Mouse (Mus musculus): ENCODE results near the gene Atg4b. TPM values are rescaled to one million over a fixed set of nuclear protein-coding genes. Genes with fewer than 3 reads are reported as not detected.
"Not testable (repeated sequence)": the region's sequence is repeated elsewhere in the genome, so short reads cannot be mapped to it uniquely, and the experiment has no call there.

The Atg4b gene
- polyA plus RNA-seq, 1 experiment from 2014 or later, result 85.3 TPM

DNA sequence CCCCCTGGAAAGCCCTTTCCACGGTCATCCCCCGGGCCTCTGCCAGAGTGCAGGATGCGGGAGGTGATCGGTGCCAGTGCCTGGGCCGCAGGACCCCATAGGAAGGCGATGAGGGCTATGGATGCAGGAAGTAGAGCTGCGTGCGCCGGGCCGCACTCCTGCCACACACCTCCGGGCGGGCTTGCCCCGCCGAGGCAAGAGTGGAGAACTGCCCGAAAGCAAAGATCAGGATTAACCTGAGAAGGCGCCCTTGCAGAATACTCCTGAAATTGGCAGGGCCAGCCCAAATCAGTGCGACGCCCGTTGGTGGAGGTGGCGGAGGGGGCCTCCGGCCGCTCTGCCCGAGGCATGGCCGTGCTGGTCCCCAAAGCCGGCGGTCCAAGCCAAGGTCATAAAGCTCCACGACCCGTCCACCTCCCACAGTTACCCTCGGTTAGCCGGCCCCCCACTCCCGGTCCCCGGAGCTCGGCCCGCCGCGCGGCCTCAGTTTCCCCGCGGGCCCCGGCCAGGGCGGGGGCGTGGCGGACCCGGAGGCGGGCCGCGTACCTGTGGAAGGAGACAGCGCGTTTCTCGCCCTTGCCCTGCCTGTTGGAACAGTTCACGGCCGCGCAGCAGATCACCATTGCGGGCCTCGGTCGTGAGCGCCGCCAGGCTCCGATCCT is 2.7 kb downstream of the Atg4b start:
- WGBS, result 0% methylated on average over 54 of the region's 59 CpGs

DNA sequence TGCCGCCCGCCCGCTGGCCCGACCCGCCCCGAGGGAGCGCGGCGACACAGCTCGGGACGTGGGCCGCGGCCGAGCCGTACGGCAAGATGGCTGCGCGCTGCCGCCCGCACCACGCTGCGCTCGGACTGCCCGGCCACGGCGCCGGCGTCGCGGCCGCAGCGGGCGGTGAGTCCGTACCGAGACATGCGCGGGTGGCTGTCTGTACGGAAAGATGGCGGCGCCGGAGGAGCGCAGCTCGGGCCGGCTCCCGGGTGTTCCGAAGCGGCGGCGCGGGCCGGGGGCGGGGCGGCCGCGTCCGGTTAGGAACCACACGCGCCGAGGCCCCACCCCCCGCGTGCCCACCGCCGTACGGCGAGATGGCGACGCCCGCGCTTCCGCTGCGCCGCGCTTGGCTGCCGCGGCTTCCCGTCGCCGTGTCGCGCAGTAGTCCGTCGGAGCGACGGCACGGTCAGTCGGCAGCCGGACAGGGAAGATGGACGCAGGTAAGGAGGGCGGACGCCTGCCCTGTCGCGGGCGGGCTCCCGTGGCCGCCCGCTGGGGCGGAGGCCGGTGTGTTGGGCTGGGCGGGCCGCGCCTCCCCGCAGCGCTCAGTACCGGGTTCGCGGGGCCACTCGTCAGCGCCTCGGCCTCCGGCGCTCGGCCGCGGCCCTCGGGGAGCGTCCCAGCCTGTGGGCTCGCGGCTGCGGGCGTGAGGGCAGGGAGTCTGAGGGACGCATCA is 3.4 kb downstream of the Atg4b start, which contains the start of gene Thap4:
Gene Thap4 (minus strand): TSS at position 292 of the 718 bp plus-strand sequence.
- Histone ChIP-seq H3K4me2 (replicated peaks; ENCODE audit: low read depth, low read length) (peak within 1 kb of the TSS; percentile 83), H3K9me3 (ENCODE audit: low read length) (no peaks in the 10 kb centered on the region), H3K27ac (ENCODE audit: low read length) (peak within 1 kb of the TSS; percentile 92), H3K27me3 (ENCODE audit: insufficient read depth, low read length) (no peaks in the 10 kb centered on the region), H3K9ac (replicated peaks; ENCODE audit: low read length) (peak within 1 kb of the TSS; percentile 89), H3K4me3 (ENCODE audit: low read length) (peak within 1 kb of the TSS; percentile 97), H3K4me1 (ENCODE audit: insufficient read depth, low read length) (peaks cover 19% of the 10 kb centered on the region), H3K36me3 (ENCODE audit: insufficient read depth, low read length) (peaks cover 7% of the 10 kb centered on the region)
- WGBS, result under 1% methylated on average over 113 of the region's 121 CpGs
- ATAC-seq (ENCODE audit: low FRiP score, low TSS enrichment), result peak; percentile 94

More for the DNA sequence above, 2.7 kb downstream of the Atg4b start:
- Histone ChIP-seq H3K9ac (replicated peaks; ENCODE audit: low read length) (peak overlapping the region; percentile 89), H3K4me3 (ENCODE audit: low read length) (peak overlapping the region; percentile 97), H3K4me1 (ENCODE audit: insufficient read depth, low read length) (peaks cover 19% of the 10 kb centered on the region), H3K9me3 (ENCODE audit: low read length) (no peaks in the 10 kb centered on the region), H3K27me3 (ENCODE audit: insufficient read depth, low read length) (no peaks in the 10 kb centered on the region), H3K27ac (ENCODE audit: low read length) (peak overlapping the region; percentile 92), H3K36me3 (ENCODE audit: insufficient read depth, low read length) (peaks cover 14% of the 10 kb centered on the region), H3K4me2 (replicated peaks; ENCODE audit: low read depth, low read length) (peak overlapping the region; percentile 83)
- ATAC-seq (ENCODE audit: low FRiP score, low TSS enrichment), result peak; percentile 49

DNA sequence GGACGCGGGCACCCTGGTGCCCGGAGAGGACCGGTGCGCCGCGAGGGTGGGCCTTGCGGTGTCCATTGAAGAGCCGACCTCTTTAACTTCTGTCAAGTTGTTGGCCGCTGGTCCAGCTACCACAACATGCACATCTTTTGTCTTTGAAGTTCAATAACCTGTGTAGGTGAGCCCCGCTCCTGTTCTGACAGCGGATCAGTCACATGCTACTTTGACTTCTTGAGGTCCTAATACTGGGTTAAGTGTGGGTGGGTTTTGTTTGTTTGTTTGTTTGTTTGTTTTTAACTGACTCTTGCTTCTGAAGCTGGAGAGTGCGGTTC is 4.0 kb downstream of the Atg4b start:
- no peak for ATAC-seq (ENCODE audit: low FRiP score, low TSS enrichment)
- Histone ChIP-seq H3K36me3 (ENCODE audit: insufficient read depth, low read length) (peaks cover 2% of the 10 kb centered on the region), H3K27ac (ENCODE audit: low read length) (peak overlapping the region; percentile 92), H3K27me3 (ENCODE audit: insufficient read depth, low read length) (no peaks in the 10 kb centered on the region), H3K4me3 (ENCODE audit: low read length) (peak overlapping the region; percentile 97), H3K4me1 (ENCODE audit: insufficient read depth, low read length) (peaks cover 19% of the 10 kb centered on the region), H3K4me2 (replicated peaks; ENCODE audit: low read depth, low read length) (peak overlapping the region; percentile 61), H3K9me3 (ENCODE audit: low read length) (no peaks in the 10 kb centered on the region), H3K9ac (replicated peaks; ENCODE audit: low read length) (peak overlapping the region; percentile 89)
- under 1% methylated on average over 13 of the region's 13 CpGs for WGBS

DNA sequence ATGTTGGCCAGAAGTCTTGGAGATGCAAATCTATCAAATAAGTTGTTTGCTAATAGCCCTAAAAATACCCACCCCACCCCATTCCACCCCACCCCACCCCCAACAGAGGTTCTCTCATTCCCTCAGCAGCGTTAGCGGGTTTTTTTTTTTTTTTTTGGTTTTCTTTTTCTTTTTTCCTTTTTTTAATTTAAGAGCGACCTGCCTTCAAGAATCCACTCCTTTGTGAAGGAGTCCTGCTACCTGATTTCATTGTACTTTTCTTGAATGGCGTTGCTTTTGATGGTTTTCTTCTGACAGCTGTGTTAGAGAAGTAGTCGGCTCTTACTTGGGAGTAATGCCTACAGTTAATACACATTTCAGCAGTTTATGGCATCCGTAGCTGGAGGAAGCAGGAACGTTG is 4.3 kb downstream of the Atg4b start:
- peak overlapping the region; percentile 89 for H3K9ac ChIP-seq (replicated peaks; ENCODE audit: low read length)
- WGBS, result 14% methylated on average over 7 of the region's 7 CpGs

DNA sequence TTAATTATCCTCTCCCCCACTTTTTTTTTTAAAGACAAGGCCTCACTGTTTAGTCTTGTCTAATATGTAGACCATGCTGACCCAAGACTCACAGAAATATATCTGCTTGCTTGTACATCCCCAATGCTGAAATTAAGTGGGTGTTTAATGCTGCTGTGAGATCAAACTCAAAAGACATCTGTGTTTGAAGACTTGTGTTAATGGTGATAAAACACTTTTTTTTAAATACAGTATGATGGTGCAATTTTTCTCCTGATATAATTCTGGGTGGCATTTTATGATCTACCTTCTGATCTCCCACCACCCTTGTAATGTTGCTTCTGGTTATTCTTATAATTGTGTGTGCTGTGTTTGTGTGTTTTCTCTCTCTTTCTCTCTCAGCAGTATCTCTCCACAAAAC is 4.9 kb downstream of the Atg4b start:
- Histone ChIP-seq H3K9me3 (ENCODE audit: low read length) (no peaks in the 10 kb centered on the region), H3K9ac (replicated peaks; ENCODE audit: low read length) (no peak overlapping the region), H3K4me1 (ENCODE audit: insufficient read depth, low read length) (peaks cover 19% of the 10 kb centered on the region), H3K27me3 (ENCODE audit: insufficient read depth, low read length) (no peaks in the 10 kb centered on the region), H3K36me3 (ENCODE audit: insufficient read depth, low read length) (no peaks in the 10 kb centered on the region), H3K4me3 (ENCODE audit: low read length) (no peak overlapping the region), H3K27ac (ENCODE audit: low read length) (no peak overlapping the region), H3K4me2 (replicated peaks; ENCODE audit: low read depth, low read length) (peak overlapping the region; percentile 61)
- no peak for ATAC-seq (ENCODE audit: low FRiP score, low TSS enrichment)

More for the DNA sequence above, 4.3 kb downstream of the Atg4b start:
- no peak for ATAC-seq (ENCODE audit: low FRiP score, low TSS enrichment)
- Histone ChIP-seq H3K4me3 (ENCODE audit: low read length) (peak overlapping the region; percentile 97), H3K4me2 (replicated peaks; ENCODE audit: low read depth, low read length) (peak overlapping the region; percentile 61), H3K36me3 (ENCODE audit: insufficient read depth, low read length) (no peaks in the 10 kb centered on the region; the same call in 1 of the 2 replicates), H3K4me1 (ENCODE audit: insufficient read depth, low read length) (peaks cover 19% of the 10 kb centered on the region), H3K27me3 (ENCODE audit: insufficient read depth, low read length) (no peaks in the 10 kb centered on the region), H3K9me3 (ENCODE audit: low read length) (no peaks in the 10 kb centered on the region), H3K27ac (ENCODE audit: low read length) (no peak overlapping the region)

DNA sequence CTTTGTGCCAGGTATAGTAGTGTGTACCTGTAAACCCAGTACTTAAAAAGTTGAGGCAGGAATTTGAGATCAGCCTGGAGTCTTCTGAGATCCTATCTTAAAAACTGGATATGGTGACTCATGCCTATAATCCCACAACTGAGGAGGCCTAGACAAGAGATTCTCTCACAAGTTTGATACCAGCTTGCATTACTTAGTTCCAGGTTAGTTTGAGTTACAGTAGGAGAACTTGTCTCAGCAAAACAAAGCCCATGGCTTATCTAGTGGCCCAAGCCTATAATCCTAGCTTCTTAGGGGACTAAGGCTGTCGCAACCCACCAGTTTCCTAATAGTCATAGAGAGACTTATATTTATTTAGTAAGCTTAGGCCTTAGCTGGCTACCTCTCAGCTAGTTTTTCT is 8.8 kb downstream of the Atg4b start:
- no peak for ATAC-seq (ENCODE audit: low FRiP score, low TSS enrichment)
- no peak overlapping the region for H3K27ac ChIP-seq (ENCODE audit: low read length)
- H3K4me3 ChIP-seq (ENCODE audit: low read length), result no peak overlapping the region
- no peaks in the 10 kb centered on the region for H3K27me3 ChIP-seq (ENCODE audit: insufficient read depth, low read length)
- peaks cover 11% of the 10 kb centered on the region for H3K4me1 ChIP-seq (ENCODE audit: insufficient read depth, low read length)
- H3K9me3 ChIP-seq (ENCODE audit: low read length), result no peaks in the 10 kb centered on the region
- no peak overlapping the region for H3K4me2 ChIP-seq (replicated peaks; ENCODE audit: low read depth, low read length)
- no peaks in the 10 kb centered on the region for H3K36me3 ChIP-seq (ENCODE audit: insufficient read depth, low read length)
- no peak overlapping the region for H3K9ac ChIP-seq (replicated peaks; ENCODE audit: low read length)
- 95% methylated on average over 1 of the region's 1 CpGs for WGBS

DNA sequence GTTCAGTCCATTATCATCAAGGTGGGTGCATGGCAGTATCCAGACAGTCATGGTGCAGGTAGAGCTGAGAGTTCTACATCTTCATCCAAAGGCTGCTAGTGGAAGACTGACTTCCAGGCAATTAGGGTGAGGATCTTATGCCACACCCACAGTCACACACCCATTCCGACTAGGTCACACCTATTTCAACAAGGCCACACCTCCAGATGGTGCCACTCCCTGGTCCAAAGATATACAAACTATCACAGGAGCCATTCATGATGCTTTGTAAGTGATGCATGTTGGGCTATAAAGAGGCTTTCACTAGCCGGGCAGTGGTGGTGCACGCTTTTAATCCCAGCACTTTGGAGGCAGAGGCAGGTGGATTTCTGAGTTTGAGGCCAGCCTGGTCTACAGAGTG is 12.2 kb downstream of the Atg4b start:
- H3K4me3 ChIP-seq (ENCODE audit: low read length); H3K4me1 ChIP-seq (ENCODE audit: insufficient read depth, low read length); H3K9ac ChIP-seq (replicated peaks; ENCODE audit: low read length); H3K9me3 ChIP-seq (ENCODE audit: low read length); H3K4me2 ChIP-seq (replicated peaks; ENCODE audit: low read depth, low read length); ATAC-seq (ENCODE audit: low FRiP score, low TSS enrichment); H3K27ac ChIP-seq (ENCODE audit: low read length); H3K27me3 ChIP-seq (ENCODE audit: insufficient read depth, low read length); H3K36me3 ChIP-seq (ENCODE audit: insufficient read depth, low read length): not testable (repeated sequence)
- WGBS, result 91% methylated on average over 3 of the region's 3 CpGs

DNA sequence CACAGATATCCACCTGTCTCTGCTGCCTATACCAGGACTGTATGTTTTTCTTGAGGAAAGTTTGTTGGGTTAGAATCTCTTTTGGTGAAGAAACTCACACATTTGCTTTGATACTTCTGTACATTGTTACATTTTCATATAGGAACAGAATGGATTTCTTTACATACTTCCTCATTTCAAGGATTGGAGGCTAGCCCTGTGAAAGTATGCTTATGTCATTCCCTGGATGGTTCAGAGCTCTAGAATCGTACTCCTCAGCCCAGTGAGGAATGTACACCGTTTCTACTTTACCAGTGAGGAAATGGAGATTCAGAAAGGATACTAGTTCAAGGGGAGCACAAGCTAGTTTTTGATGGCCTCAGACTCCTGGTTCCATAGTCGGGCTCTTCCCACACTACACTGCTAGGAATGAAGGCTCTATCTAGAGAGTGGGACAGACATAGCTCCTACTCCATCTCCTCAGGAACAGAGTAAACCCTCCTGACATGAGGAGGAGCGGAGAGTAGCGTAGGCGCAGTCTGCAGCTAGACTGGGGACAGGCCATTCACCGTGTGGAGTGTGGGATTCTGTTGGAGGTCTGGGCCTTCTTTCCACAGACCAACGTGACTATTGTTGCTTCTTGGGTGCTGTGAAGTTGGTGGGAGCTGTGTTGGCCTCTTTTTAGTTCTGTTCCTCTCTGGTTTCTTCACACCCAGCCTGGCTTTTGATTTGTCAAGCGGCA is 13.7 kb downstream of the Atg4b start:
- Histone ChIP-seq H3K27me3 (ENCODE audit: insufficient read depth, low read length) (no peaks in the 10 kb centered on the region), H3K4me2 (replicated peaks; ENCODE audit: low read depth, low read length) (no peak overlapping the region), H3K4me3 (ENCODE audit: low read length) (no peak overlapping the region), H3K9me3 (ENCODE audit: low read length) (no peaks in the 10 kb centered on the region), H3K27ac (ENCODE audit: low read length) (no peak overlapping the region), H3K9ac (replicated peaks; ENCODE audit: low read length) (no peak overlapping the region), H3K4me1 (ENCODE audit: insufficient read depth, low read length) (no peaks in the 10 kb centered on the region; the same call in 1 of the 2 replicates), H3K36me3 (ENCODE audit: insufficient read depth, low read length) (peaks cover 17% of the 10 kb centered on the region)
- ATAC-seq (ENCODE audit: low FRiP score, low TSS enrichment), result no peak
- WGBS, result 93% methylated on average over 9 of the region's 9 CpGs

DNA sequence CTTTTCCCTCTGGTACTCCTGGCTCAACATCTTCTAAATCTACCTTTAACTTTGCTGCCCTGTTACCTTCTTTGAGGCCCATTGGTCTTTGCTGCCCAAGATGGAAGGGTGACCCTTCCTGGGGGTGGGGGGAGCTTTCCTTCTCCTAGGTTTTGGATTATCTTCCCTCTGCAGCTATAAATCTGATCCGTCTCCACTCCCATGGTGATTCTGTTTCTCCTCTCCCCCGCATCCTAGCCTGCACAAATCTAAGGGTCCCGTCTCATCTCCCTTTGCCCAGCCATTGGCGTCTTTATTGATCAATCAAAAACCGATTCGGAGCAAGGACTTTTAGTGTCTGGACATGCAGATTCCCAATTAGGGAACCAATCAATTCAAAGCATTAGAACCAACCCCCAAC is 16.3 kb downstream of the Atg4b start:
- Histone ChIP-seq H3K4me2 (replicated peaks; ENCODE audit: low read depth, low read length) (no peak overlapping the region), H3K36me3 (ENCODE audit: insufficient read depth, low read length) (peaks cover 20% of the 10 kb centered on the region), H3K9ac (replicated peaks; ENCODE audit: low read length) (no peak overlapping the region), H3K9me3 (ENCODE audit: low read length) (no peaks in the 10 kb centered on the region), H3K4me1 (ENCODE audit: insufficient read depth, low read length) (no peaks in the 10 kb centered on the region; the same call in 1 of the 2 replicates), H3K4me3 (ENCODE audit: low read length) (no peak overlapping the region), H3K27me3 (ENCODE audit: insufficient read depth, low read length) (no peaks in the 10 kb centered on the region), H3K27ac (ENCODE audit: low read length) (no peak overlapping the region)
- peak; percentile 47; the same call in 1 of the 2 replicates for ATAC-seq (ENCODE audit: low FRiP score, low TSS enrichment)
- WGBS, result 58% methylated on average over 6 of the region's 6 CpGs
